Mouse (Mus musculus): ENCODE measurements around the gene Gal3st4.
"Not testable (repeated sequence)": the region's sequence is repeated elsewhere in the genome, so short reads cannot be mapped to it uniquely, and the experiment has no call there.

The Gal3st4 gene

GRCm38 (mm10) chr5:138216632-138217031 is 56.0 kb downstream of the Gal3st4 start:
- not testable (repeated sequence) for DNase-seq (ENCODE audit: low spot score)

Data from MN1 (cell line).